Mouse (Mus musculus): ENCODE results near the gene Cdc26.

- no peak for TF ChIP-seq CTCF (IDR thresholded peaks at IDR 0.05; ENCODE audit: control insufficient read depth, insufficient read depth, insufficient read length)
- TF ChIP-seq MYOD1 (IDR thresholded peaks at IDR 0.05; ENCODE audit: control insufficient read depth, insufficient read length, low read depth) = no peak
- TF ChIP-seq FOSL1 (IDR thresholded peaks at IDR 0.05; ENCODE audit: insufficient read depth, low read length, poor library complexity, severe bottlenecking) = no peak
Measured at GRCm38 (mm10) chr4:62367586-62367985, 40.9 kb downstream of the Cdc26 start.

Measured in C2C12 (cell line).